Mouse (Mus musculus) c-Kit-positive CD71-positive TER-119-positive erythroid progenitor cells, embryonic 14.5 days (primary cell): ENCODE measurements around the gene Msrb3.

Source experiments
- DNase-seq: peaks from one replicate; pipeline ENCODE4 v3.0.0-alpha.2; 2013; ENCODE audit warnings: low spot score

Gene Msrb3

DNA sequence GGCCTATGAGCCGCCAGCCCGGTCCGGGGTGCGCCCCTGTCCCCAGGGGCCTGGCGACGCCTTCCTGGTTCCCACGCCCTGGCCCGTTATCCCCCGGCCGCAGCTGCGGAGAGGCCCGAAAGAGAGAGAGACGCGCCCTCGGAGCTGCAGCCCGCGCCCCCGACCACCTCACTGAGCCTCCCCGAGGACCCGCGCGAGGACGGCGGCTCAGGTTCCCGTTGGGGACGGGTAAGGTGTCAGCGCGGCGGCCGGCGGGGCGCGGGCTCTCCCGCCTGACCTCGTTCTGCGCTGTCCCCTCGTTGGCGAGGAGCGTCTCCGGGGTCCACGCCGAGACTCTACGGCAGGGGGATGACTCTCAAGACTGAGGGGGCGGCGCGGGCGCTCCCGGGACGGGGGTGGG, 544 bp downstream of the Msrb3 start:
- no peak for DNase-seq

DNA sequence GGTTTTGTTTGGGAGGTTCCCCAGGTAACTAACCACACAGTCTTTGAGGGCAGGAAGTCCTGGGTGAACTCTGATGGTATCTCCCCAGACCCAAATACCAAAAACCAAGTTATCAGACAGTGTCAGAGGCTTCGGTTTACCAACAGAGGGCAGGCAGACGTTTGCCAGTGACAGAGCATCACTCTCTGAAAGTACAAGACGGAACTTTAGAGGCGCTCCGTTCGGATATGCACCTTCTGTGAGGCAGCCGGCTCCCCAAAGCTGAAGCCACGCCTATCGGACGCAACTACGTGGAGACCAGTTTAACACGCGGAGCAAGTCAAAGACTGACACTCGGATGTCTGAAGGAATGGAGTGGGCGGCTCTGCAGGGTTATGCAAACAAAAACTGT, 3.0 kb downstream of the Msrb3 start:
- DNase-seq = no peak

DNA sequence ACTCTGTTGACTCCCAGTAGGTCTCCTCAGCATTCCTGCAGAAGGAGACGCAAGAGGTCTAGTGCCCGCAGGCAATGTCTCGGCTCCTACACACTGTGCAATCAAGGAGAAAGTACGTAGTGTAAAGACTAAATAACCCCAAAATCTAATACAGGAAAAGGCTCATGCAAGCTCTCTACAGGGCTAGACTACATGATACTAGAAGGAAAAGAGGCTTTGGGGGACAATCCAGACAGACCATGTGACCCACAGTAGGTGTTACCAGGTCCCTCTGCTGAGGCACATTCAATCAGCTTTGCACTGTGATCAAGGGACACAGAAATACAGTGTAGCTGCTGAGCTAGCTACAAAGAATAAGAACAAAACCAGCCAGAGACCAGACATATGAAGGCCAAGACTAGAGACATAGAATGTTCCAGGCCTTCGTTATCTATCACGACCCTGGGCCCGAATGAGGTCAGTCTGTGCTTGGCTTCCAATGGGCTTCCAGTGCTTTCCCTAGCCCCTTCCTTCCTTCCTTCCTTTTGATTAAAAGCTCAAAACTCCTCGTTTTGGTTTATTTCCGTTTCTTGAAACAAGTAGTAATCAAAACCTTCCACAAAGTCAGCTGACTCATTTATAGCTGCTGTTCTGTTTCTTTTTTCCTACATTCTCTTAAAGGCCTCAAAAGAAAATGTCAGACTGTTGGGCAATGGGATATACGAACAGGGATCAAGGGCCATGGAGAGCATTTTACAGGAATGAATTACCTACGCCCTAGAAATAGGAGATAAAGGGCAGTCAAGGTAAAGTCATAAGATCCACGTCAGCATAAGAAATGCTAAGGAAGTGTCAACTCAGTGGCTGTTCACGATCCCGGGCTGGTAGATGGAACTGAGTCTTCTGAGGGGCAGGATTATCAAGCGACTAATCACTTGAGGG, 3.7 kb downstream of the Msrb3 start:
- DNase-seq = no peak

DNA sequence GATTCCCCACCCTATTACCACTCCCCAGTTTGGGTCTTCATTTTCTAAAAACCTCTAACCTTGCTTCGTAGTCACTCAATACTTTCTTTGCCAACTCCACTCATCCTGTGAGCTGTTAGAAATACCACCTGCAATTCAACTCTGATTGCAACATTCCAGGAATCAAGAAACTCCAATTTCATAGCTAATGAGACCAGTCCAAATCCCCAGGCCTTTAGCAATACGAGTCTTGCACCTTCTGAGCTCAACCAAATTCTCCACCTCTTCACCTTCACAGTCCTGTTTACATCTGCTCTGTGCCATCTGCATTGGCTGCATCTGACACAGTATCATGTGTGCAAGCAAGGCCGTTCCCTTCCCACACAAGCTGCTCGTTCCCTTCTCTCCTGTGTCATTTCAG, 5.0 kb downstream of the Msrb3 start:
- DNase-seq = no peak

DNA sequence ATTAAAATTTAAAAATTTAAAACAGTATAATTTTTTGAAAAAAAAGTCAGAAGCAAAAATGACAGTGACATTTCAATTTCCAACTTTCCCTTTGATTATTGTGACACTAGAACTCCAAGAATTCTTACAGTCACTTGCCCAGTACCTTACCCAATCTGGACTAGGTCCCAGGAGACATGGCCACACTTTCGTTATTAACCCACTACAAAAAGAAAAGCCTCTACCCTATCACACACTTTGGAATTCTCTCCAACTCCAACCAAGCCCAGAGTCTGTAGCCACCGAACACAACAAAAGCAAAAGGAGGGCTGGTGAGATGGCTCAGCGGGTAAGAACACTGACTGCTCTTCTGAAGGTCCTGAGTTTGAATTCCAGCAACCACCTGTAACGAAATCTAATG, 7.8 kb downstream of the Msrb3 start:
- no peak for DNase-seq

DNA sequence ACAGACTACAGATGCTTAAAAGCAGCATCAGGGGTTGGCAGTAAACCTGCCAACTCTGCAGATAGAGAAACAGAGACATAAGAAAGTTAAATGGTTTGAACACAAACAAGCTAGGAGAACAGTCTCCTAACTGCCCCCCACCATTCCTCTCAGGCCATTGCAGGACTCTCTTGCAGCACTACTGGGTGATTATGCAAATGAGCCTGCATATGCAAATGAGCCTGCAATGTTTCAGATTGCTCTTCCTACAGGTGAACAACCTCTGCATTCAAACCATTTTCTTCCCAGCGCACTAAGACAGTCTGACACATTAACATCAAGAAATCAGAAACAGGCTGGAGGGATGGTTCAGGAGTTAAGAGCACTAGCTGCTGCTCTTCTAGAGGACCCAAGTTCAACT, 8.3 kb downstream of the Msrb3 start:
- DNase-seq = no peak

DNA sequence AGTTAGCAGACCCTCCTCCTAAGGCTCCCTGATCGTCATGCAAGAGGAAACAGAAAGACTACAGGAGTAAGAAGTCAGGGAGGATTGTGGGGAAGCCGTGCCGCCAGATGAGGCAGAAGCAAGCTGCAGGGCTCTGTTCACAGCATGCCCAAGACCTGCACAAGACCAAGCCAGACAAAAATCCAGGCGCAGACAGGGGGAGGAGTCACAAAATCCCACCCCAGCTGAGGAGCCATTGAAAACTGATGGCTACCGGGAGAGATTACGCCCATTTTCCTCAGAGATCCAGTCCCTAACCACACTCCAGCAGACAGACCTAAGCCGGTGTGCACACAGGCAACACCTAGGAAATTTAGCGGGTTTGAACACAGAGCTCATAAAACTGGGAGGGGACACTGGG, 10.4 kb downstream of the Msrb3 start:
- no peak for DNase-seq

DNA sequence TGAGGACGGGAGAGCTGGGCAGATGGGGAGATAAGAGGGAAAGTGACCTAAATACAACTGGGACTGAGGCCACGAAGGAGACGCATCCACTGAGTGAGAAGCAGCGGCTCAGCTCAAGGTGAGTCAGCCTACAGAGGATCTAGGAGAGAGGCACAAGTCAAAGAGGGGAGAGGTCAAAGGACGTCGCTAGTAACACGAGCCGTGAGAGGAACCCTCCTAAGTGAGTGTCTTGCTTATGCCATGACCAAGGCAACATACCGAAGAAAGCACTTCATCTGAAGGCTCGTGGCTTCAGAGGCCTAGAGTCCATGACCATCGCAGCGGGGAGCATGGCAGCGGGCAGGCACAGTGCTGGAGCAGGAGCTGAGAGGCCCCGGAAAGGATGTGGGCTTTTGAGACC, 14.7 kb downstream of the Msrb3 start:
- no peak for DNase-seq

DNA sequence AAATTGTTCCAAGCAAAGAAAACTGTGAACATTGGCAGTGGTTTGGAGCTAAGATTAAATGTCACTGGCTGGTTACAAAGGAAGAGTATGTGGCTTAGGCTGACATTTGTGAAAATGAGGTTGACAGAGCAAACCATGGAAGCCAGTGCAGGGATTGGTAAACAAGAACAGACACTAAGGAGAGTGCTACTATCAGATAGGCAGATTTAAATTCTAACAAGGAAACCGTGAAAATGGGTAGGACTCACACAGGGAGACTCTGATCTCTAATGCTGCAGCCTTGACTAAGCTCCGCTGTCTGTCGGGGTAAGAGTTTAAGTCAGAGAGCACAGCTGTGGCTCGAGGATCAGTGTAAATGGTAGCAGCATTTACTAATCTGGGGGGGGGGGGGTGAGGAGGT, 15.2 kb downstream of the Msrb3 start:
- DNase-seq = no peak

DNA sequence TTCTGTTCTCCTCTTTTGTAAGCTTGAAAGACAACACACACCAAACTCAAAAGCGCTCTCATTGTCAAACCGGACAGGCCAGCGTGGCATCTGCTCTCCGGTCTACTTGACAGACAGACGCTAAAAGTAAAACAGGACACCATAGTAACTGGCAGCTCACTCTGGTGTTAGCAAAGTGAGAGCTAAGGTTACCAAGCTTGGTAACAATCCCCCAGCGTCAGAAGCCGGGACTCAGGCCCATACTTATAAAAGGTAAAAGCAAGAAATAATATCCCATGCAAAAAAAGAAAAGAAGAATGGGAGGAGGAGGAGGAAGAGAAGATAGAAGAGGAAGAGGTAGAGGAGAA, 15.9 kb downstream of the Msrb3 start:
- no peak for DNase-seq

DNA sequence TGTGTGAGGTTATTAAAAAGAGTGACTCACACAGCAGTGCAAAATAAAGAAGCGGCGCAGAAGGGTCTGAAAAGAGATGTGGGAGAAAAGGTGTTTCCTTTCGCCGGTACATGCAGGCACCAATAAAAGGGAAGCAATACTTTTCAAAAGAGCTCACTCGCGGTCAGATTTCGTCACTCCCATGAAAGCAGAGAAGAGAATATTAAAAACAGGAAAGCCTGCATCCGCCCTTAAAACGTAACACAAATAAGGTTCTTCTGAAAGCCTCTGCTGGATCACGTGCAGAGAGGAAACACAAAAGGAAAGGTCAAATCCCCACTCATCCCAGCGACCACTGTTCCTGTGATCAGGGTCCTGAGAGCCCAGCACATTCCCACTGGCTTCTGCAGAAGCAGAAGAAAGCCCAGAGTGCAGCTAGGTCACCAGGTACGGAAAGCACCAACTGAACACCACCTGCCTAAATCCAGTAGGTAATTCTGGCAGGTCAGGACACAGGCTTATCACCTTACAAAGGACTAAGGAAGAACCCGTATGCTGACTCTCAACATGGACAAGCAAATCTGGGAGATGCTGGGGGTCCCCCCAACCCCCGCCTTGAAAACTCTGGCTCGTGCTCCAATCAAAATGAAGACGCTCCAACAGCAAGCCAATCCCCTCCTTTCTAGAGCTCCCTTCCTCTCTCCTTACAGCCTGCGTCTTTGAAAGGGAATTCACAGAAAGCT, 16.4 kb downstream of the Msrb3 start:
- no peak for DNase-seq

DNA sequence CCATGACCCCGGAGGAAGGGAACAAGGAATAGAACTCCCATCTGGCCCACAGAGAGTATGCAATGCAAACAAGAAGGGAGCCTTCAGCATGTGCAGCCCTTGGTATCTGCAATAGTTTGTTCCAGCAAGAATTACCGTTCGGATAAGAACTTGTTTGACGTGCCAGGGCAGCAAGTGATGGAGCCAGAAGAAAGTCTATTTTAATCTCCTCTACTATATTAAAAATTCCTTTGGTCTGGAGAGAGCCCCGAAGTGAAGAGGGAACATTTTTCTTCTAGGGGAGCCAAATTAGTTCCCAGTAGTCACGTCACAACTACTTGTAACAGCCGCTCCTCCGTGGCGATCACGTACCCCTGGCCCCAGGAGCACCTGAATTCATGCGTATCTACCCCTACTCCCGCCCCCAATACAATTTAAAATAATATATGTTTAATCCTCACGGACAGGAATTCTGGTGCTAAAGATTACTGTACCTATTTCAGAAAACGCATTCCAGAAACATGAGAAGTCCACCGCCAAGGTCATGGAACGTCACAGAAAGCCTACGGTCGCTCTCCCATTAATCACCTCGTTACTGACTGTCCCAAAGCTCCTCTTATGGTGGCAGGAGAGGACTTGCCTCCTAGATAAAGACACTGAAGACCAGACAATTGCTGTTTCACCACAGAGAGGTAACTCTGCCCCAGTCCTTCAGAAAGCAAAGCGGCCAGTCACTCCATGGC, 22.2 kb downstream of the Msrb3 start:
- no peak for DNase-seq

DNA sequence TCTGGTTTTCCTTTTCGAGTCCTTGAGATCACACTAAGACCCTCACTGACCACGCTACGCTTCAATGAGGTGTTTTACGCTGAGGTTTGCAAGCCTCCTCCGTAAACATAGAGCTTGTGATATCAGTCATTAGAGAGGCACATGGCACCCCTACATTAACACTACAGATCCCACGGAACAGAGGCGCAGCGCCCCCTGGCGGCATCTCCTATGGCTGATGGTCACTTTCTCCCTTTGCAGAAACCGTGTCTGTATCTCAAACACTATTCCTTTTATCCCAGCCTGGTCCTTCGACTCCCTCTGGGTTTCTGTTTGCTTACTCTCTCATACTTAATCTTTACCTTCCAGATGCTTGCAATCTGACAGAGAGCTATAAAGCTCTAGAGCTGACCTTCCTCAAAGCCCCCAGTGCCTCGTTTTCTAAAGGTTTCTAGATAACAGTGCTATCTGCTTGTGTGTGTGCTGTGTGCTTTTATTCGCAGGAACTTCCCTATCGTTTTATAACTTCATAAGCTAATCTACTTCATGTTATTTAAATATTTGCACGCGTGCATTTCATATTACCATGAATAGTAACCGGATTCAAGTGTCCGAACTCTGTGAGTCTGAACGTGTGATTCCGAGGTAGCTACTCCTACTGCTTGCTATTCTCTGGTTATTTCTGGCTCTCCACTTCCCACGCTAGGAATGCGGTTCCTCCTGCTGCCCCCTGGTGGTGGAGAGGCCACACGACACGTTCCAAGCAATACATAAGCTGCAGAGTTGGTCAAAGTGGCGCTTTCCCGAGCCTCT, 23.0 kb downstream of the Msrb3 start:
- DNase-seq = peak; percentile 66

DNA sequence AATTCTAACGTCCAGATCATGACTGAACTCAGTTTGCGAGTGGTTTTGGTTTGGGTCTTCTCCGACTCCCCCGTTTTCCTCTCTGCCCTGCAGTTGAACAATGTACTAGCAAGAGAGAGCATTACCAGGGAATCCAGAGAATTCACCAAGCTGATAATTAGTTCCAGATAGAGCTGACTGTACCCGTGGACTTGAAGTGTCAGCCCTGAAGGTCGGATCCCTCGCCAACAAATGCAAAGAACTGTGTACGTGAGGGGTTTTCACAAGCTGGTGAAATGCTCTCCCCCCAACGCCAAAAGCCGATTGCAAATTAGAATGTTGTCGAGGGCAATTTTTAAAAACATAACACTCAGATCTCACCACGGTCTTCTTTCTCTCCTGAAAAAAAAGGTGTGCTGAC, 24.6 kb downstream of the Msrb3 start:
- no peak for DNase-seq

DNA sequence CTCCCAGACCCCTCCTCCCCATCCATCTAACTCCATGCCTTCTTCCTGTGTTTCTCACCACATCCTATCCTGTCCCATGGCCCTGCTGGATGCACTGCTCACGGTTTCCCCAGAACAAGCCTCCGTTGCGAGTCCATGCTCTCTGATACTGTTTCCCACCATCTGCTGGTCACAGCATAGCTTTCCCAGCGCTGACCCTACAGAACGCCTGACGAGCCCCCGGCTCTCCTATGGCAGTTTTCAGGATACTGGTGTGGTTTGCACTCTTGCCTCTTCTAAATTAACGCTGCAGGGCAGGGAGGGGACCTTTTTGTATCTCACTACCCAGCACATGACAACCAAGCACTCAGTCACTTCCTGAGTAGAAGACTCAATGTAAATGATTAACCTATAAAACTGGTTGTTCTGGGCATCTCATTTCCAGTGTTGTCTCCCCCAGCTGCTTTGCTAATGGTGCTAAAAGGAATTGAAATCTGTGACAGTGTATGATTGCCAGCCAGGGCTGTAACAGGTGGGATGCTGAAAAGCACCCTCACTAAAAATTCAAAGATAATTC, 25.2 kb downstream of the Msrb3 start:
- no peak for DNase-seq

DNA sequence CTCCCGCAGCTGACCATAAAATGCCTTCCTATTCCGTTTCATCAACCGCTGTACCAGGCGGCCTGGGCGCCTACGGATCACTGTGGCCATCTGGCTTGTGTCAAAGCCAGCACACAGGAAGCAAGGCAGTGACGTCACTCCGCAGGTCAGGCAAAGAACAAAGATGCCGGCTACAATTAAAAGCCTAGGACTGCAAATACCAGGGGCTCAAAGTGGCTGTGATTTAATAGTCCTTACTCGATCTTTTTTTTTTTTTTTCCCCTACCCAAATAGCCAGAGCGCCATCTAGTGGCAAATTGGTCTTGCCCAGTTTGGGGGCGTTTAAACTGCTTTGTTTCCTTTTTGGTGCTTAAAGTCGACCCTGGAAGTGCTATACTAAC, 26.4 kb downstream of the Msrb3 start:
- no peak for DNase-seq

DNA sequence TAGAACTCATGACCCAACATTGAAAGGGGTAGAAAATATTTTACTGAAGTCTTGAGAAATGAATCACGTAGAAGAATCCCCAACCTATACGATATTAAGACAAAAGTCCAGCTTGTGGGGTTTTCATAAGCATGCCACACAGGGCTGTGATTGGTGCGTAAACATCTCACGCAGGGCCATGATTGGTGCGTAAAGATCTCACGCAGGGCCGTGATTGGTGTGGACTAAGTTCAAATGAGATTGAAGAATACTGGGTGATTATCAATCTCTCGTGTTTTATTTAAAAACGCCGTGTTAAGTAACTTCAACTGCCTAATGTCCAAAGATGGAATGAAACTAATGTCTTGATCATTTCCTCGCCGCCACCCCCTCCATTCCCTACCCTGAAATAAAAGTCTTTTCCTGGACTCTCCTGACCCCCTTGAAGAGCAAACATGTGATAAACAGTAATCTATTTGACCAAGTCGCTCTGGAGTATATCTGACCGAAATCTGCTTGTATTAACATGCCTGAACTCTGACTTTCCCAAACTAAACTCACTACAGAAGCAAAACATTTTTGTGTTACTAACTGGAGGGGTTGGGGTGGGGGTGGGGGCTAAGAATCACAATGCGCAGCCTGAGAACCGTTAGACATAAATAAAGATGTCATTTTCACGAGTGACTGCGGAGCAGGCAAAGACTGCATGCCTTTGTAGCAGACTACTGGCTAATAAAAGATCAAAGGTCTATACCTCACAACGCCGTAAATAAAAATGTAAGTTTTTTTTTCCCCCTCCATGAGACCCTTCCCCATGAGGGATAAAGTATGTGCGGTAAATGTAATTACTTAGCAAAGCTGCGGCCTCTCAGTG, 27.0 kb downstream of the Msrb3 start:
- no peak for DNase-seq

DNA sequence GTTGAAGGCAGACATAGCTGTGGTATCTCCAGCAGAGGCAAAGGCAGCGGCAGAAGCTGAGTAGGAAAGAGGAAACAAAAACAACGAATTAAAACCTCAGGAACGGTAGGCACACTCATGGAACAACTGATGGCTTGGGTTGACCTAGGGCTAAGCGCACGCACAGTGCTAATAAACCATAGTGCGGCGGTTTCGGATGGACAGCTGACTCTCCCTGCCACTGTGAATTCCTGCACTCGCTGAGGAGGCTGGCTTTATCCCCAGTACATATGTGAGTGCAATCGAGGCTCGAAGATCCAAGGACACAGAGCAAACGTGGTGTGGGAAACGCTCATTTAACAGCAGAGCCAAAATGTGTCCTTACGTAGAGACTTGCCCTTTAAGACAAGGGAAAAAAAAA, 27.8 kb downstream of the Msrb3 start:
- no peak for DNase-seq

DNA sequence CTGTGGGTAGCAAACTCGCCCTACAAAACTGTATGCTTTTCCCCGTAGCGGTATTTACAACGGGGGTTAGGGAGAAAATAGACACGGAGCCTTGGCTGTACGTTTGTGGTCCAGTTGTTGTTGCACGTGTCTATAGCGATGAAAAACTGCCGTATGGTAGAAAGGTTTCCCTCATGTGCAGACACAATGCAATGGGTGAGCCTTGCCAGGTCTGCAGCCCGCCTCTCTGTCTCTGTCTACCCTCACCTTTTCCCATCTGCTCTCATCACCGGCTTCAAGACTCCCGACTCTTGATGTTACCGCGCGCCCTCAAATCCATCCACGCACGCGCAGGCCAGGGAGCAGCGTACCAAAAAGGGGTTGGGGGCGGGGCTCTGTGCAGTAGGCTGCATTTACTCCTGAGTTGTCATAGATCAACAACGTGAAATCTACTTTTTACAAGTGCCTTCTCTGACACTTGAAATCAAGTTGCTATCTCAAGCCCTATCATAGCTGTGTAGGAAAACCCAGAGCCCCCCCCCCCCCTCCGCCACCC, 29.6 kb downstream of the Msrb3 start:
- DNase-seq = no peak

DNA sequence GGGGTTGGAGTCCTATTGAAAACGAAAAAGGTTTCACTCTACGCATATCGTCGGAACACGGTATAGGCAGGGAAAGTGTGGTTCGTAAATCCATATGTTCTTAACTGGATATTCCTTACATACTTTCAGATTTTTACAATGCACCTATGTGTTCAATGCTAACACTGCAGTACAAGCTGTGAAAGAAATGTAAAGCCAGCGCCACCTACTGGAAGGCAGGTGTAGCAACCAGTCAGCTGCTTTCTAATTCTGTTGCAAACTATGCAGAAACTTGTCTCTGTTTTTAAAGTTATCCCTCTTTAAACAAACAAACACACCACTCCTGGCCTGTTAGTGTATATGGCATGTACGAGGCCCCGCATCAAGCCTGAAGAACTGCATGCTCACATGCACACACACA, 34.5 kb downstream of the Msrb3 start:
- DNase-seq = peak; percentile 34

DNA sequence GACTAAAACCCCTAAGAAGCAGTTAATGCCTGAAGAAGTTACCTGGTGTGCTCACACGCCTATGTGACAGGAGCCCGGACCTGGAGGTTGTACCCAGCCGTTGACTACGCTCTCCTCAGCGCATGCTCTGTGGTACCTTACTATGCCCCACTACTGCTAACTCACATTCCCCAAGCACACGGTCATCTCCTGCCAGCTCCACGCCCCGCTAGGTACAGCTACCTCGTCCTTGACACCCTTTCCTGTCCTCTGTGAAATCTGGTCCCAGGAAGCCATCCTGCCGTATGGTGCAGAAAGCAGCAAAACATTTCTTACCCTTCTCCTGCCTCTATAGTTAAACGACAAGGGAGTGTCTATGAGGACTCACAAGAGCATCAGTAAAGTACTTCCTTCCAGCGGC, 37.2 kb downstream of the Msrb3 start:
- DNase-seq = no peak
